Mouse (Mus musculus): ENCODE measurements around the gene Ube2o. TPM values are rescaled to one million over a fixed set of nuclear protein-coding genes. Genes with fewer than 3 reads are reported as not detected.

Gene Ube2o
- polyA plus RNA-seq, 2 experiments: 18.7 to 29.7 TPM

DNA sequence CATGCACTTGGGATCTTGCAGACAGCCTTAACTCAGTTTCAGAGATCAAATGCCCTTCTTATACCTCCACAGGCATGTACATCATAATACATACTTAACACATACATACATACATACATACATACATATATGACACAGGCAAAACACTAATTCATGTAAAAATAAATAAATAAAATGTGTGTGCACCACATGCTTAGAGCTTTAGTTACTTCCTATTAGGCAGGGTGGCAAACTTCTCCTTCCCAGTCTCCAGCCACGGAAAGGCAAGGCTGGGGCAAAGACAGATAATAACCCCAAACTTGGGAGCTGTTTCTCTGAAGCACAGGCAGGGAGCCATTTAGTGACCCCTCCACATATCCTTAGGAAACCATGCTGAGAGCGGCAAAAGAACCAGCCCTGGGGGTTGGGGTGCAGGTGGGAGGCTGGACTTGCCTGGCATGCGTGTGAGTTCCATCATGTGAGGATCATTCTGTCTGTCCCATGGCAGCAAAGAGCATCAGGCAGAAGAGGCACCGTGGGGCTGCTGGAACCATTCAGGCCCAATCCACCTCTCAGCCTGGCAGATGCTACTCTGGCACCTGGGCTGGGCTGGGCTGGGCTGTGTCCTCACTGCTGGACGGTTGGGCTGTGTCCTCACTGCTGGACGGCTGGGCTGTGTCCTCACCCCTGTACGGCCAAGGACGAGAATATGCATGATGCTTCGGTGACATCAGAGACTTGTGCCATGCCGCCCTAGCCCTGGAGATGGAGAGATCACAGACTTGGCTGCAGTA is 45.2 kb upstream of the Ube2o start, which contains the start of gene Rhbdf2:
Gene Rhbdf2, minus strand, starts transcription at position 721 of the 773 bp plus-strand sequence.
- H3K4me2 ChIP-seq (replicated peaks; ENCODE audit: low read depth, low read length, severe bottlenecking): no peak within 1 kb of the TSS
- no peaks in the 10 kb centered on the region for H3K36me3 ChIP-seq (ENCODE audit: control insufficient read depth, insufficient read depth, low read length)
- no peak within 1 kb of the TSS for H3K4me3 ChIP-seq (replicated peaks; ENCODE audit: low read length)
- 71% methylated on average over 10 of the region's 10 CpGs for WGBS
- H3K27ac ChIP-seq (replicated peaks; ENCODE audit: low read depth, low read length): no peak within 1 kb of the TSS
- H3K9me3 ChIP-seq (ENCODE audit: control insufficient read depth, low read length): no peaks in the 10 kb centered on the region
- no peak for DNase-seq (ENCODE audit: low spot score)
- H3K9ac ChIP-seq (ENCODE audit: low read depth, low read length, severe bottlenecking): no peak within 1 kb of the TSS
- no peaks in the 10 kb centered on the region for H3K27me3 ChIP-seq (ENCODE audit: control insufficient read depth, insufficient read depth, low read length)
- ATAC-seq (ENCODE audit: low FRiP score, low read depth): no peak
- peaks cover 11% of the 10 kb centered on the region for H3K4me1 ChIP-seq (ENCODE audit: control insufficient read depth, insufficient read depth, low read length)
- TF ChIP-seq POLR2A (IDR thresholded peaks at IDR 0.05; ENCODE audit: borderline replicate concordance, extremely low read depth, insufficient read depth, insufficient read length): no peak

- Histone ChIP-seq H3K4me3 (replicated peaks; ENCODE audit: low read length) (no peak overlapping the region), H3K27me3 (ENCODE audit: control insufficient read depth, insufficient read depth, low read length) (no peaks in the 10 kb centered on the region), H3K27ac (replicated peaks; ENCODE audit: low read depth, low read length) (no peak overlapping the region), H3K4me2 (replicated peaks; ENCODE audit: low read depth, low read length, severe bottlenecking) (no peak overlapping the region), H3K36me3 (ENCODE audit: control insufficient read depth, insufficient read depth, low read length) (no peaks in the 10 kb centered on the region), H3K4me1 (ENCODE audit: control insufficient read depth, insufficient read depth, low read length) (peaks cover 22% of the 10 kb centered on the region), H3K9me3 (ENCODE audit: control insufficient read depth, low read length) (no peaks in the 10 kb centered on the region), H3K9ac (ENCODE audit: low read depth, low read length, severe bottlenecking) (no peak overlapping the region)
- DNase-seq (ENCODE audit: low spot score) (no peak), ATAC-seq (ENCODE audit: low FRiP score, low read depth) (no peak)
- no peak for TF ChIP-seq POLR2A (IDR thresholded peaks at IDR 0.05; ENCODE audit: borderline replicate concordance, extremely low read depth, insufficient read depth, insufficient read length)
- WGBS: 77% methylated on average over 16 of the region's 17 CpGs
Measured at GRCm38 (mm10) chr11:116625081-116626000, 44.1 kb upstream of the Ube2o start.

GRCm38 (mm10) chr11:116624131-116624832 is 43.0 kb upstream of the Ube2o start:
- H3K27ac ChIP-seq (replicated peaks; ENCODE audit: low read depth, low read length): no peak overlapping the region
- 14% methylated on average over 39 of the region's 42 CpGs for WGBS
- DNase-seq (ENCODE audit: low spot score) (peak; percentile 69), ATAC-seq (ENCODE audit: low FRiP score, low read depth) (peak; percentile 47)
- H3K4me3 ChIP-seq (replicated peaks; ENCODE audit: low read length): peak overlapping the region; percentile 66
- H3K36me3 ChIP-seq (ENCODE audit: control insufficient read depth, insufficient read depth, low read length): no peaks in the 10 kb centered on the region
- H3K27me3 ChIP-seq (ENCODE audit: control insufficient read depth, insufficient read depth, low read length): no peaks in the 10 kb centered on the region
- H3K9ac ChIP-seq (ENCODE audit: low read depth, low read length, severe bottlenecking): peak overlapping the region; percentile 59
- 0 out of 2 replicates have a peak, but pooled peaks have one; percentile 17 for TF ChIP-seq POLR2A (IDR thresholded peaks at IDR 0.05; ENCODE audit: borderline replicate concordance, extremely low read depth, insufficient read depth, insufficient read length)
- H3K4me1 ChIP-seq (ENCODE audit: control insufficient read depth, insufficient read depth, low read length): peaks cover 32% of the 10 kb centered on the region
- no peaks in the 10 kb centered on the region for H3K9me3 ChIP-seq (ENCODE audit: control insufficient read depth, low read length)
- peak overlapping the region; percentile 96 for H3K4me2 ChIP-seq (replicated peaks; ENCODE audit: low read depth, low read length, severe bottlenecking)

GRCm38 (mm10) chr11:116623281-116624124 is 42.3 kb upstream of the Ube2o start:
- Histone ChIP-seq H3K27ac (replicated peaks; ENCODE audit: low read depth, low read length) (no peak overlapping the region), H3K9ac (ENCODE audit: low read depth, low read length, severe bottlenecking) (peak overlapping the region; percentile 59), H3K27me3 (ENCODE audit: control insufficient read depth, insufficient read depth, low read length) (no peaks in the 10 kb centered on the region), H3K4me2 (replicated peaks; ENCODE audit: low read depth, low read length, severe bottlenecking) (peak overlapping the region; percentile 96), H3K36me3 (ENCODE audit: control insufficient read depth, insufficient read depth, low read length) (no peaks in the 10 kb centered on the region), H3K4me3 (replicated peaks; ENCODE audit: low read length) (peak overlapping the region; percentile 66), H3K9me3 (ENCODE audit: control insufficient read depth, low read length) (no peaks in the 10 kb centered on the region), H3K4me1 (ENCODE audit: control insufficient read depth, insufficient read depth, low read length) (peaks cover 36% of the 10 kb centered on the region)
- TF ChIP-seq POLR2A (IDR thresholded peaks at IDR 0.05; ENCODE audit: borderline replicate concordance, extremely low read depth, insufficient read depth, insufficient read length): no peak
- ATAC-seq (ENCODE audit: low FRiP score, low read depth) (peak; percentile 8; the same call in 1 of the 2 replicates), DNase-seq (ENCODE audit: low spot score) (no peak)
- 6% methylated on average over 38 of the region's 40 CpGs for WGBS
